Mouse (Mus musculus): ENCODE measurements around the gene Kcnt1. TPM values are rescaled to one million over a fixed set of nuclear protein-coding genes. Genes with fewer than 3 reads are reported as not detected.

Kcnt1 gene
- polyA plus RNA-seq, 1 experiment from 2014 or later: 0.04 TPM

GRCm38 (mm10) chr2:25949291-25949690 lies 85.8 kb downstream of the Kcnt1 start:
- H3K4me2 ChIP-seq: no peak overlapping the region
- no peaks in the 10 kb centered on the region for H3K27me3 ChIP-seq (ENCODE audit: control insufficient read depth, insufficient read depth, low read length)
- H3K4me1 ChIP-seq (ENCODE audit: control insufficient read depth, insufficient read depth, low read length): no peaks in the 10 kb centered on the region
- H3K36me3 ChIP-seq (ENCODE audit: control insufficient read depth, insufficient read depth, low read length): peaks cover 15% of the 10 kb centered on the region
- H3K4me3 ChIP-seq (ENCODE audit: low read depth, low read length): no peak overlapping the region
- no peak overlapping the region for H3K9ac ChIP-seq (ENCODE audit: low read depth, low read length)
- H3K27ac ChIP-seq (ENCODE audit: low read depth, low read length): no peak overlapping the region
- no peaks in the 10 kb centered on the region for H3K9me3 ChIP-seq (replicated peaks; ENCODE audit: control insufficient read depth, low read length)
- WGBS (ENCODE audit: insufficient replicate concordance): 89% methylated on average over 3 of the region's 3 CpGs
- ATAC-seq (replicated peaks; ENCODE audit: insufficient number of reproducible peaks, low FRiP score, low TSS enrichment): no peak

Other genes starting within 250 kb of the Kcnt1 start
- gene Ccdc183, start 246.1 kb upstream of the Kcnt1 start, polyA plus RNA-seq (2014; fragmentation: Nextera tagmentation; extraction: Ambion mirVana): 0.11 and 0.20 TPM in 2 replicates
- 14.6 and 18.4 TPM in 2 replicates for gene Tmem141, start 241.7 kb upstream of the Kcnt1 start, polyA plus RNA-seq (2014; fragmentation: Nextera tagmentation; extraction: Ambion mirVana)
- gene Fcna, start 235.7 kb upstream of the Kcnt1 start, polyA plus RNA-seq (2014; fragmentation: Nextera tagmentation; extraction: Ambion mirVana): 1.0 and 1.1 TPM in 2 replicates
- not detected in 2 replicates for gene Lcn8, start 210.6 kb upstream of the Kcnt1 start, polyA plus RNA-seq (2014; fragmentation: Nextera tagmentation; extraction: Ambion mirVana)
- gene Lcn5, start 205.8 kb upstream of the Kcnt1 start, polyA plus RNA-seq (2014; fragmentation: Nextera tagmentation; extraction: Ambion mirVana): not detected in 2 replicates
- not detected in 2 replicates for gene Lcn6, start 186.9 kb upstream of the Kcnt1 start, polyA plus RNA-seq (2014; fragmentation: Nextera tagmentation; extraction: Ambion mirVana)
- not detected in 2 replicates for gene Lcn10, start 181.0 kb upstream of the Kcnt1 start, polyA plus RNA-seq (2014; fragmentation: Nextera tagmentation; extraction: Ambion mirVana)
- not detected in 2 replicates for gene Obp2a, start 163.7 kb upstream of the Kcnt1 start, polyA plus RNA-seq (2014; fragmentation: Nextera tagmentation; extraction: Ambion mirVana)
- gene Bmyc, start 157.0 kb upstream of the Kcnt1 start, polyA plus RNA-seq (2014; fragmentation: Nextera tagmentation; extraction: Ambion mirVana): 42.9 and 49.9 TPM in 2 replicates
- gene Obp2b, start 126.7 kb upstream of the Kcnt1 start, polyA plus RNA-seq (2014; fragmentation: Nextera tagmentation; extraction: Ambion mirVana): not detected in 2 replicates
- not detected in 2 replicates for gene Lcn3, start 98.2 kb upstream of the Kcnt1 start, polyA plus RNA-seq (2014; fragmentation: Nextera tagmentation; extraction: Ambion mirVana)
- gene Lcn11, start 86.7 kb upstream of the Kcnt1 start, polyA plus RNA-seq (2014; fragmentation: Nextera tagmentation; extraction: Ambion mirVana): not detected in 2 replicates
- not detected in 2 replicates for gene Gm13539, start 81.5 kb upstream of the Kcnt1 start, polyA plus RNA-seq (2014; fragmentation: Nextera tagmentation; extraction: Ambion mirVana)
- gene Glt6d1, start 47.9 kb upstream of the Kcnt1 start, polyA plus RNA-seq (2014; fragmentation: Nextera tagmentation; extraction: Ambion mirVana): not detected in 2 replicates
- not detected in 2 replicates for gene Lcn9, start 40.6 kb upstream of the Kcnt1 start, polyA plus RNA-seq (2014; fragmentation: Nextera tagmentation; extraction: Ambion mirVana)
- not detected in 2 replicates for gene Sohlh1, start 16.5 kb upstream of the Kcnt1 start, polyA plus RNA-seq (2014; fragmentation: Nextera tagmentation; extraction: Ambion mirVana)
- 8.9 and 14.1 TPM in 2 replicates for gene Camsap1, start 119.5 kb downstream of the Kcnt1 start, polyA plus RNA-seq (2014; fragmentation: Nextera tagmentation; extraction: Ambion mirVana)
- gene Ubac1, start 158.0 kb downstream of the Kcnt1 start, polyA plus RNA-seq (2014; fragmentation: Nextera tagmentation; extraction: Ambion mirVana): 136 and 141 TPM in 2 replicates

Data from heart, embryonic 11.5 days (tissue).